Mouse (Mus musculus): ENCODE data around the gene Cenpk. TPM values are rescaled to one million over a fixed set of nuclear protein-coding genes. Genes with fewer than 3 reads are reported as not detected.
"Not testable (repeated sequence)": the region's sequence is repeated elsewhere in the genome, so short reads cannot be mapped to it uniquely, and the experiment has no call there.

Cenpk gene
- 61.4 and 69.8 TPM in 2 replicates for polyA plus RNA-seq (2015; fragmentation: Nextera tagmentation; extraction: Ambion mirVana)

DNA sequence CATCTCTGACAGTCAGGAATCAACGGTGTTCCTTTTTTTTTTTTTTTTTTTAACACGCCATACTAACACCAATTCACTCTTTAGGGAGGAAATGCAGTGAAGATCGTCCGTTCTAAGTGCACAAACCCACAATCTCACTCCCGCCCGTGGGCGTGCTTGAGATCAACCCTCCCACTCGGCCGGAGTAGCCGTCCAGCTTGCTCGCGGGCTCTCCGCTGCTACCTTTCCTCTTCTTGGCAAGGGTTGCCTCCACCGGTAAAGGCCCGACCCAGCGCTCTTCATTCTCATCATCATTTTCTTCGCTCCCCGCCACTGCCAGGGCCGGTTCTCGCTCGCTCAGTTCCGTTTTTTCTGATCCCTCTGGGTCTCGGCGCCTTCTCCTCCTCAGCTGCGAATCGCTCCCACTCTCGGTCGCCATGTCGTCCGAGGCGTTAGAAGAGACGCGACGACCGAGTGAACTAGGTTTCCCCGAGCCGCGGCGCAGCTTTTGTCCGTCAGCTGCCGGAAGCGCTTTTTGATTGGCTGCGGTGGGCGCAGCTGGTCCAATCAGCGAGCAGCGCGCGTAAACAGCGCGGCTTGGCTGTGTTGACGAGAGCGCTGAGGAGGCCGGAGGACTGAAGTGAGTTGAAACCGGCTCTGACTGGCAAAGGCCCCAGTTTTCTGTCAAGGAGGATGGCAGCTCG lies at the start of gene Cenpk, which contains the start of gene Ppwd1:
TSS of gene Cenpk (plus strand) at position 228 of the 683 bp plus-strand sequence.
TSS of gene Ppwd1 (minus strand) at position 460 of the 683 bp plus-strand sequence.
- no peaks in the 10 kb centered on the region for H3K27me3 ChIP-seq (replicated peaks)
- peak within 1 kb of the TSS; percentile 85 for H3K4me3 ChIP-seq (replicated peaks)
- H3K9me3 ChIP-seq: no peaks in the 10 kb centered on the region
- no peaks in the 10 kb centered on the region; the same call in 1 of the 2 replicates for H3K36me3 ChIP-seq
- ATAC-seq (ENCODE audit: insufficient read depth, low FRiP score, low read depth): peak; percentile 99
- peak within 1 kb of the TSS; percentile 66 for H3K4me2 ChIP-seq
- H3K4me1 ChIP-seq: peaks cover 4% of the 10 kb centered on the region
- under 1% methylated on average over 55 of the region's 55 CpGs for WGBS
- peak within 1 kb of the TSS; percentile 79 for H3K9ac ChIP-seq
- peak within 1 kb of the TSS; percentile 96 for H3K27ac ChIP-seq

DNA sequence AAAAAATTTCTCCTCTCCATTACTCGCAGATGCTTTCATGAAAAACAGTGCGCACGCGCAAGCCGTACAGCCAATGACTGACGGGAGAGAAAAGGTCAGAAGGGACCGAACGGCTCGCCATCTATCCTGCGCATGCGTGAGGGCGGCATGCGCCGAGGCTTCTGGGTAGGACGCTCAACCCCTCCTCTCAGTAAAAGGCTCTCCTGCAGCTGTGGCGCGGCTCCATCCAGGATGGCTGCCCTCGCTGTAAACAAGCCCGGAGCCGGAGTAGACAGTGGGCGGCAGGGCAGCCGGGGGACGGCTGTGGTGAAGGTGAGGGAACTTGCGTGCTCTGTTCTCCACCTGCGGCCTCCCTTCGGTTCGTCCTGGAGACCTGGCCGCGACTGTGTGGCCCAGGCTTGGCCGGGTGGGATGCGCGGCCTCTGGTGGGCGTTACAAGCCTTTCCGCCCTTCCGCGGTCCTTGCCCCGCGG lies 49.7 kb upstream of the Cenpk start, which contains the start of gene Trim23:
TSS of gene Trim23 (plus strand) at position 148 of the 472 bp plus-strand sequence.
- peak within 1 kb of the TSS; percentile 84 for H3K27ac ChIP-seq
- under 1% methylated on average over 38 of the region's 38 CpGs for WGBS
- H3K4me1 ChIP-seq: no peaks in the 10 kb centered on the region; the same call in 1 of the 2 replicates
- H3K27me3 ChIP-seq (replicated peaks): no peaks in the 10 kb centered on the region
- peak; percentile 98 for ATAC-seq (ENCODE audit: insufficient read depth, low FRiP score, low read depth)
- peak within 1 kb of the TSS; percentile 88 for H3K9ac ChIP-seq
- peak within 1 kb of the TSS; percentile 99 for H3K4me3 ChIP-seq (replicated peaks)
- H3K4me2 ChIP-seq: peak within 1 kb of the TSS; percentile 69
- no peaks in the 10 kb centered on the region for H3K9me3 ChIP-seq
- H3K36me3 ChIP-seq: no peaks in the 10 kb centered on the region

DNA sequence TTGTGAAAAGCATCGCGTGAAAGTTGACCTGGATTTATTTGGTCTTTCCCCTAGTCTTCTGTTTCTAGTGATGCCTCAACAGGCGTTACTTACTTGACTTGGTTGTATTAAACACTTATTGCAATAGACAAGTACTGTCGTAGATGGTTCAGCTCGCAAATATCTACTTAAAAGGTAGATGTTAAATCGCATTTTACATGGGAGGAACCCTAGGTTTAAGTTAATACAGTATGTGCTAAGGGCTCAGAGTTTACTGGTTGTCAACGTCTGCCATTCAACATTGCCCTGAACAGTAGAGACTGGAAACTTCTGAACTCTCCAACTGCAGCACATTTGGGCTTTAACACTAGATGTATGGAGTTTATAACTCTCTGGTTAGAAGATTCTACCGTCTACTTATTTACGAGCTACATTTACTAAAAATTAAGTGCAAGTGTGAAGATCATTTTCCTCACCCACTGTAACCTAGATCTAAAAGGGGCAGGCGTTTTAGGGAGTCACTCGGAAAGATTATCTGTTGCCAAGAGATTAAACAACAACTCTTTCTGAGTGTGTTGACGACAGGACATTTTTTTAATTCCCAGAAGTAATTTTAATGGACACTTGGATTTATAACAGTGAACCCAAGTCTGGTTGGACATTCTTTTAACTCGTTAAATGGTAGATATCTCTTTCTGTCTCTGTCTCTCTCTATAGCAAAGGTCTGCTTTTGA lies 49.1 kb upstream of the Cenpk start:
- Histone ChIP-seq H3K9ac (peak overlapping the region; percentile 88), H3K36me3 (no peaks in the 10 kb centered on the region), H3K4me2 (peak overlapping the region; percentile 54), H3K27me3 (replicated peaks) (no peaks in the 10 kb centered on the region), H3K4me1 (no peaks in the 10 kb centered on the region; the same call in 1 of the 2 replicates), H3K9me3 (no peaks in the 10 kb centered on the region), H3K4me3 (replicated peaks) (peak overlapping the region; percentile 99), H3K27ac (peak overlapping the region; percentile 83)
- ATAC-seq (ENCODE audit: insufficient read depth, low FRiP score, low read depth): no peak
- 15% methylated on average over 13 of the region's 13 CpGs for WGBS

DNA sequence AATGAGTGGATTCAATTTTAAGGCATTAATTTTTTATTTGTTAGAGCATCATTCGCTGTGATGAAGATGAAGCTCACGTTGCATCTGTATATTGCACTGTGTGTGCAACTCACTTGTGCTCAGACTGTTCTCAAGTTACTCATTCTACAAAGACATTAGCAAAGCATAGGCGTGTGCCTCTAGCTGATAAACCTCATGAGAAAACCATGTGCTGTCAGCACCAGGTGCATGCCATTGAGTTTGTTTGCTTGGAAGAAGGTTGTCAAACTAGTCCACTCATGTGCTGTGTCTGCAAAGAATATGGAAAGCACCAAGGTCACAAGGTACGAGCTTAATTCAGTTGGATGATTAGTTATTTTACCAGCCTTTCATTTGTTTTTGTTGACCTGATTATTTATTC lies 41.1 kb upstream of the Cenpk start:
- Histone ChIP-seq H3K9ac (no peak overlapping the region), H3K4me1 (no peaks in the 10 kb centered on the region), H3K27me3 (replicated peaks) (no peaks in the 10 kb centered on the region), H3K4me2 (no peak overlapping the region), H3K4me3 (replicated peaks) (no peak overlapping the region), H3K27ac (no peak overlapping the region), H3K9me3 (no peaks in the 10 kb centered on the region), H3K36me3 (peaks cover 17% of the 10 kb centered on the region)
- 74% methylated on average over 4 of the region's 4 CpGs for WGBS
- peak; percentile 47; the same call in 1 of the 2 replicates for ATAC-seq (ENCODE audit: insufficient read depth, low FRiP score, low read depth)

DNA sequence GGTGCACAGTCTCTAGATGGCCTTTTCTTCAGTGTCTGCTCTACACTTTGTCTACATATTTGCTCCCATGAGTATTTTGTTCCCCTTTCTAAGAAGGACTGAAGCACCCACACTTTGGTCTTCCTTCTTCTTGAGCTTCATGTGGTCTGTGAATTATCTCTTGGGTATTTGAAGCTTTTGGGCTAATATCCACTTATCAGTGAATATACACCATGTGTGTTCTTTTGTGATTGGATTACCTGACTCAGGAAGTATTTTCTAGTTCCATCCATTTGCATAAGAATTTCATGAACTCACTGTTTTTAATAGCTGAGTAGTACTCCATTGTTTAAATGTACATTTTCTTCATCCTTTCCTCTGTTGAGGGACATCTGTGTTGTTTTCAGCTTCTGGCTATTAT lies 32.5 kb upstream of the Cenpk start:
- H3K9ac ChIP-seq; H3K27ac ChIP-seq; H3K27me3 ChIP-seq (replicated peaks); H3K9me3 ChIP-seq; H3K4me3 ChIP-seq (replicated peaks); ATAC-seq (ENCODE audit: insufficient read depth, low FRiP score, low read depth); H3K4me2 ChIP-seq; H3K4me1 ChIP-seq: not testable (repeated sequence)
- H3K36me3 ChIP-seq: peaks cover 19% of the 10 kb centered on the region

DNA sequence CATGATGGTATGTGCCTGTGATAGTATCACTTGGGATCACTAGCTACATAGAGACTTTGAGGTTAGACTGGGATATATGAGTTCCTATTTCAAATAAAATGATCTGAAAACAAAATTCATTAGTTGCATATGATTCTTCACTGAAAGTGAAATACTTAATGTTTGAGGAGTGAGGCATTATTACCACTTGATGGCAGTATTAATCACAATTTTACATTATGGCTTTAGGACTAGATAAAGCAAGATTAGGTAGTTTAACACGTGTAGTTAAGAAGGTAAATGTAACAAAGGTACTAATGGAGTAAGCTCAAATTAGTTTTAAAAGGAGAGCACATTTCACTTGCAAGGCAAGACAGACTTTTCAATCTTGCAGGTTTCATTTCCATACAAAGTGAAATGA lies 24.1 kb upstream of the Cenpk start:
- Histone ChIP-seq H3K9ac (no peak overlapping the region), H3K4me1 (no peaks in the 10 kb centered on the region), H3K27ac (no peak overlapping the region), H3K4me3 (replicated peaks) (no peak overlapping the region), H3K9me3 (no peaks in the 10 kb centered on the region), H3K27me3 (replicated peaks) (no peaks in the 10 kb centered on the region), H3K4me2 (no peak overlapping the region), H3K36me3 (peaks cover 10% of the 10 kb centered on the region)
- ATAC-seq (ENCODE audit: insufficient read depth, low FRiP score, low read depth): no peak
- 56% methylated on average over 1 of the region's 1 CpGs for WGBS

DNA sequence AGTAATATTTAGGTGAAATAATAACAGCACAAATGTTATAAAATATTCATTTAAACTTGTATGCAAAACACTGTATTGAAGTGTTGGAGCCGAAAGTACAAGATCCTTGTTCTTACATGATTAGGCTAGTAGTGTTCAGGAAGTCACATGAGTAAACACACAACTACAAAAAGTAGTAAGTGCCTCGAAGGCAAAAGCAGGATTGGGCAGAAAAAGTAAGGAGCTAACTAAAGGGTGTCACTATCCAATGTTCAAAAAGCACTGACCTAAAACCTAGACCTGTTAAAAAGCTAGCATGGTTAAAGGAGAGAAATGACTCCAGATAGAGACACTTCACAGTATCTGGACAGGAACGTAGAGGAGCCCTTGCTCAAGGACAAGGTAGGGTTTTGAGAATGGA lies 933 bp upstream of the Cenpk start:
- Histone ChIP-seq H3K27me3 (replicated peaks) (no peaks in the 10 kb centered on the region), H3K36me3 (no peaks in the 10 kb centered on the region), H3K9me3 (no peaks in the 10 kb centered on the region), H3K4me2 (peak overlapping the region; percentile 58), H3K4me1 (peaks cover 4% of the 10 kb centered on the region), H3K27ac (no peak overlapping the region), H3K4me3 (replicated peaks) (peak overlapping the region; percentile 85), H3K9ac (0 out of 2 replicates have a peak overlapping the region, but pooled peaks have one; percentile 79)
- 40% methylated on average over 3 of the region's 3 CpGs for WGBS
- ATAC-seq (ENCODE audit: insufficient read depth, low FRiP score, low read depth): no peak

DNA sequence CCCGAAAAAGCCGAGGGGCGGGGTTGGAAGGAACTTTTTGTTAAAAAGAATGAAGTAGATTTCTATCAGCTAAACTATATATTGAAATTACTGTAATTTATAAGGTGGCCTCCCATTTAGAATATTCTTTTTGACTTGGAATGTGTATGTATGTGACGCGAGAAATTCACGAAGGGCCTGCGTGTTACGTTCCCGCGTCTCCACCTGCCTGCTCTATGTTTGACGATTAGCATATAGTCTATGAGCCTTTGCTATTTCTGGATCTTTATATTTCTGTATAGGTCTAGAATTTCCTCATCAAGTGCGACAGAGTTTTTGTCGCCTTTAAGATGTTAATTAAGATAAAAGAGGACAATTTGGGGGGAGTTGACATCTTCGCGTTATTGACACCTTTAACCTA lies 770 bp downstream of the Cenpk start:
- Histone ChIP-seq H3K4me1 (peaks cover 4% of the 10 kb centered on the region), H3K36me3 (no peaks in the 10 kb centered on the region; the same call in 1 of the 2 replicates), H3K27ac (peak overlapping the region; percentile 67), H3K27me3 (replicated peaks) (no peaks in the 10 kb centered on the region), H3K9ac (peak overlapping the region; percentile 49), H3K4me3 (replicated peaks) (peak overlapping the region; percentile 85), H3K4me2 (peak overlapping the region; percentile 66), H3K9me3 (no peaks in the 10 kb centered on the region)
- 8% methylated on average over 15 of the region's 15 CpGs for WGBS
- ATAC-seq (ENCODE audit: insufficient read depth, low FRiP score, low read depth): no peak

DNA sequence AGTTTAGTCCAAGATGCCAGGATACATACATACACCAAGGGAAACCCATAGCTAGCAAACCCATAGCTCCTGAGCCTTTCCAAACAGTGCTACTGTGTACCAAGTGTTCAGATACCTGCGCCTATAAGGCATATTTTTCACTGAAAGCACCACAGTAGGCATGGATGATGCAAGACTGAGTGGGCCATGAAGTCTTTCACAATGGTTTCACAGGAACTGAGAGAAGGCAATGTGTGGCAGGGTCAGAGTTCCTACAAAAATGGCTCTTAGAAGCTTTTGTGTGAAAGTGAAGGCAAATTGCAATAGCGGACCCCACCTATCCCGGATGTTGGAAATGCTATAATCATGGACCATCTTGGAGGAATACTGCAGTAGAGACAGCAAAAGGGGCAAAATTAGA lies 30.6 kb downstream of the Cenpk start:
- H3K9me3 ChIP-seq: no peaks in the 10 kb centered on the region

DNA sequence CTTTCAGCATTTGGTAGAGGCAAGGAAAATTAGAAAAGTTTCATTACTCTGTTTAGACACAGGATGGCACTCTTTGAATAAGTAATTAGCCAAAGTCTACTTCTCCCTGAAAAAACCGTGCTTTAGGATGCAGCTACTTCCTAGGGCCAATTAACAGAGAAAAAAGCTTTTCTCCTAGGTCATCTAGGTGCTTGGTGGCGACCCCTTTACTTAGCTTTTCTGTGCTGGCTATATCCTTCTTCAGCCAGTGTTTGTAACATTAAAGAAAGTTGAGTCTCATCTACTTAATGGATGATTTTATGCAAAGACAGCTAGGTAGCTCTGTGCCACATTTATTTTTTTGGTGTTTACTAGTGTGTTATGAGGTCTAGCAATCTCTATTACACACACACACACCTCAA lies 56.6 kb downstream of the Cenpk start:
- peaks cover 7% of the 10 kb centered on the region; the same call in 1 of the 2 replicates for H3K4me1 ChIP-seq
- H3K4me2 ChIP-seq: peak overlapping the region; percentile 60; the same call in 1 of the 2 replicates
- peak overlapping the region; percentile 74; the same call in 1 of the 2 replicates for H3K27ac ChIP-seq
- no peaks in the 10 kb centered on the region for H3K36me3 ChIP-seq
- no peak for ATAC-seq (ENCODE audit: insufficient read depth, low FRiP score, low read depth)
- H3K9me3 ChIP-seq: no peaks in the 10 kb centered on the region
- no peak overlapping the region for H3K4me3 ChIP-seq (replicated peaks)
- 5% methylated on average over 2 of the region's 2 CpGs for WGBS
- no peak overlapping the region for H3K9ac ChIP-seq
- no peaks in the 10 kb centered on the region for H3K27me3 ChIP-seq (replicated peaks)

More for the DNA sequence above, 30.6 kb downstream of the Cenpk start:
- ATAC-seq (ENCODE audit: insufficient read depth, low FRiP score, low read depth): no peak
- H3K4me2 ChIP-seq: no peak overlapping the region
- H3K9ac ChIP-seq: no peak overlapping the region
- WGBS: 91% methylated on average over 3 of the region's 3 CpGs
- H3K4me1 ChIP-seq: no peaks in the 10 kb centered on the region
- H3K4me3 ChIP-seq (replicated peaks): no peak overlapping the region
- no peaks in the 10 kb centered on the region for H3K27me3 ChIP-seq (replicated peaks)
- H3K36me3 ChIP-seq: no peaks in the 10 kb centered on the region
- no peak overlapping the region for H3K27ac ChIP-seq

DNA sequence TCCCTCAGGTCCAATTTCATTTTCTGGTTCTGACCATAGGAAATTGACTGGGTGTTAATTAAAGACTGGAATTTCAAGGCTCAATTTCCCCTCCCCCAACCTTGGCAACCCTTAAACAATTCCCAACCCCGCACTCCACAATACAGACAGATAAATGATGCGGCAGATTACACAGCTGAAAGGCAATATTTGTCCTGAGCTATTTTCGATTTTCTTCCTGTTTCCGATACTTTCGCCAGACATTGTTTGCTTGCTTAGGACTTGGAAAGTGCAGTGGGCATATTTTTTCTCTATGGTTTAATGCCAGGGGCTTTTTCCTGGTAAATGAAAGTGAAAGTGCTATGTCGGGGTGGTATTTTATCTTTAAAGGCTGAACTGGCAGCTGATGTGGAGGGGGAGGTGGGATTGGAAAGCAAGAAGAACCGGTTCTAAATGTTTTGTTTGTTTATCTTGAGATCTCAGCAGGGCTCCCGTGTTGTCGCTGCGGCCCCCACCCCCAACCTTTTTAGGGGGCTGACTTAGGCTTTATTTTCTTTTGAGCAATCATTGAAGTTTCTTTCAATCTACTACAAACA lies 57.4 kb downstream of the Cenpk start:
- Histone ChIP-seq H3K4me3 (replicated peaks) (peak overlapping the region; percentile 50), H3K36me3 (no peaks in the 10 kb centered on the region), H3K4me2 (peak overlapping the region; percentile 60), H3K9me3 (no peaks in the 10 kb centered on the region), H3K27me3 (replicated peaks) (no peaks in the 10 kb centered on the region), H3K27ac (peak overlapping the region; percentile 74), H3K9ac (peak overlapping the region; percentile 9; the same call in 1 of the 2 replicates), H3K4me1 (peaks cover 7% of the 10 kb centered on the region; the same call in 1 of the 2 replicates)
- ATAC-seq (ENCODE audit: insufficient read depth, low FRiP score, low read depth): 0 out of 2 replicates have a peak, but pooled peaks have one; percentile 10
- 2% methylated on average over 10 of the region's 10 CpGs for WGBS

Data from stomach, embryonic 15.5 days (tissue).